Mouse (Mus musculus) small intestine, adult 2 months (tissue): Measurements from ENCODE around the gene Lmo3.

Experiments used
- CTCF ChIP-seq: fragments of 200-500 bp; IDR thresholded peaks from 2 replicates; pipeline ENCODE4 v1.5.1; 2012; ENCODE audit warnings: low read depth, mild to moderate bottlenecking, control low read depth, inconsistent platforms, low read length, moderate library complexity, mixed read lengths; ENCODE audit not compliant: insufficient replicate concordance, insufficient read length; ENCODE audit errors: extremely low read depth
- POLR2A ChIP-seq: fragments of 200-500 bp; IDR thresholded peaks from 2 replicates; pipeline ENCODE4 v1.6.1; 2012; ENCODE audit warnings: low read depth, mild to moderate bottlenecking, control low read depth, inconsistent platforms, low read length, moderate library complexity

GRCm38 (mm10) chr6:138421191-138421613, 160.6 kb downstream of the Lmo3 start:
- no peak for TF ChIP-seq CTCF
- TF ChIP-seq POLR2A: no peak
